Mouse (Mus musculus): ENCODE results near the gene Slco3a1.

GRCm38 (mm10) chr7:74552000-74552358 is 2.6 kb downstream of the Slco3a1 start:
- TF ChIP-seq GATA1 (IDR thresholded peaks at IDR 0.05; ENCODE audit: borderline replicate concordance, low read length): no peak
- TF ChIP-seq FLI1 (IDR thresholded peaks at IDR 0.05; ENCODE audit: low read length): no peak
